Mouse (Mus musculus): Measurements from ENCODE around the gene Dhps. TPM values are rescaled to one million over a fixed set of nuclear protein-coding genes. Genes with fewer than 3 reads are reported as not detected.
"Not testable (repeated sequence)": the region's sequence is repeated elsewhere in the genome, so short reads cannot be mapped to it uniquely, and the experiment has no call there.

Gene Dhps
- polyA plus RNA-seq, 1 experiment from 2014 or later = 28.6 TPM

GRCm38 (mm10) chr8:85074617-85075016 is 3.1 kb downstream of the Dhps start:
- H3K36me3 ChIP-seq (ENCODE audit: inconsistent target) = peaks cover 32% of the 10 kb centered on the region
- H3K27ac ChIP-seq = no peak overlapping the region
- WGBS (ENCODE audit: missing documents) = 95% methylated on average over 10 of the region's 10 CpGs
- H3K79me2 ChIP-seq (ENCODE audit: inconsistent target) = peaks cover 29% of the 10 kb centered on the region
- no peak overlapping the region for H3K4me3 ChIP-seq (ENCODE audit: inconsistent target)

- 91% methylated on average over 9 of the region's 9 CpGs for WGBS (ENCODE audit: missing documents)
- Histone ChIP-seq H3K79me2 (ENCODE audit: inconsistent target) (peaks cover 36% of the 10 kb centered on the region), H3K4me3 (ENCODE audit: inconsistent target) (no peak overlapping the region), H3K36me3 (ENCODE audit: inconsistent target) (peaks cover 32% of the 10 kb centered on the region), H3K27ac (no peak overlapping the region)
These were observed 4.4 kb downstream of the Dhps start for GRCm38 (mm10) chr8:85076001-85076400.

GRCm38 (mm10) chr8:85076993-85077392 is 5.4 kb downstream of the Dhps start:
- WGBS (ENCODE audit: missing documents) = 0% methylated on average over 2 of the region's 2 CpGs

GRCm38 (mm10) chr8:85080214-85080531 is 8.6 kb downstream of the Dhps start:
- peaks cover 30% of the 10 kb centered on the region for H3K79me2 ChIP-seq (ENCODE audit: inconsistent target)
- H3K27ac ChIP-seq = peak overlapping the region; percentile 87
- WGBS (ENCODE audit: missing documents) = 1% methylated on average over 25 of the region's 25 CpGs
- peak overlapping the region; percentile 90 for H3K4me3 ChIP-seq (ENCODE audit: inconsistent target)
- peaks cover 18% of the 10 kb centered on the region for H3K36me3 ChIP-seq (ENCODE audit: inconsistent target)

More at GRCm38 (mm10) chr8:85076993-85077392, 5.4 kb downstream of the Dhps start:
- no peak overlapping the region for H3K4me3 ChIP-seq (ENCODE audit: inconsistent target)
- H3K36me3 ChIP-seq (ENCODE audit: inconsistent target) = peaks cover 32% of the 10 kb centered on the region
- H3K79me2 ChIP-seq (ENCODE audit: inconsistent target) = peaks cover 35% of the 10 kb centered on the region
- H3K27ac ChIP-seq = no peak overlapping the region

GRCm38 (mm10) chr8:85080532-85081215 is 9.1 kb downstream of the Dhps start, which contains the start of gene Wdr83os:
Gene Wdr83os (plus strand): TSS chr8:85080740.
- WGBS (ENCODE audit: missing documents) = 1% methylated on average over 30 of the region's 30 CpGs
- Histone ChIP-seq H3K4me3 (ENCODE audit: inconsistent target) (peak within 1 kb of the TSS; percentile 90), H3K27ac (peak within 1 kb of the TSS; percentile 87), H3K79me2 (ENCODE audit: inconsistent target) (peaks cover 35% of the 10 kb centered on the region), H3K36me3 (ENCODE audit: inconsistent target) (peaks cover 18% of the 10 kb centered on the region)

- peaks cover 17% of the 10 kb centered on the region for H3K36me3 ChIP-seq (ENCODE audit: inconsistent target)
- peak within 1 kb of the TSS; percentile 87 for H3K27ac ChIP-seq
- WGBS (ENCODE audit: missing documents) = 0% methylated on average over 7 of the region's 9 CpGs
- H3K79me2 ChIP-seq (ENCODE audit: inconsistent target) = peaks cover 40% of the 10 kb centered on the region
- peak within 1 kb of the TSS; percentile 90 for H3K4me3 ChIP-seq (ENCODE audit: inconsistent target)
These were observed 9.6 kb downstream of the Dhps start, which contains the start of gene Wdr83 for GRCm38 (mm10) chr8:85081216-85081555. Gene Wdr83 (minus strand): TSS chr8:85081306.

- 24% methylated on average over 3 of the region's 4 CpGs for WGBS (ENCODE audit: missing documents)
- Histone ChIP-seq H3K79me2 (ENCODE audit: inconsistent target) (peaks cover 47% of the 10 kb centered on the region), H3K36me3 (ENCODE audit: inconsistent target) (peaks cover 19% of the 10 kb centered on the region), H3K27ac (peak overlapping the region; percentile 71)
- not testable (repeated sequence) for H3K4me3 ChIP-seq (ENCODE audit: inconsistent target)
These were observed 10.6 kb downstream of the Dhps start for GRCm38 (mm10) chr8:85082169-85082568.

- Histone ChIP-seq H3K4me3 (ENCODE audit: inconsistent target) (peak within 1 kb of the TSS; percentile 70), H3K27ac (peak within 1 kb of the TSS; percentile 71), H3K79me2 (ENCODE audit: inconsistent target) (peaks cover 47% of the 10 kb centered on the region), H3K36me3 (ENCODE audit: inconsistent target) (peaks cover 30% of the 10 kb centered on the region)
- under 1% methylated on average over 30 of the region's 30 CpGs for WGBS (ENCODE audit: missing documents)
These were observed 11.7 kb downstream of the Dhps start, which contains the start of gene Man2b1 for GRCm38 (mm10) chr8:85083108-85083813. Gene Man2b1 (plus strand): TSS chr8:85083270.

- peak overlapping the region; percentile 70 for H3K4me3 ChIP-seq (ENCODE audit: inconsistent target)
- peaks cover 43% of the 10 kb centered on the region for H3K79me2 ChIP-seq (ENCODE audit: inconsistent target)
- peaks cover 43% of the 10 kb centered on the region for H3K36me3 ChIP-seq (ENCODE audit: inconsistent target)
- 1% methylated on average over 8 of the region's 8 CpGs for WGBS (ENCODE audit: missing documents)
- peak overlapping the region; percentile 71 for H3K27ac ChIP-seq
These were observed 13.1 kb downstream of the Dhps start for GRCm38 (mm10) chr8:85084633-85085032.

GRCm38 (mm10) chr8:85086238-85086637 is 14.7 kb downstream of the Dhps start:
- no peak overlapping the region for H3K4me3 ChIP-seq (ENCODE audit: inconsistent target)
- 76% methylated on average over 3 of the region's 3 CpGs for WGBS (ENCODE audit: missing documents)
- H3K27ac ChIP-seq = no peak overlapping the region
- H3K36me3 ChIP-seq (ENCODE audit: inconsistent target) = peaks cover 48% of the 10 kb centered on the region
- H3K79me2 ChIP-seq (ENCODE audit: inconsistent target) = peaks cover 36% of the 10 kb centered on the region

- peaks cover 68% of the 10 kb centered on the region for H3K36me3 ChIP-seq (ENCODE audit: inconsistent target)
- peaks cover 29% of the 10 kb centered on the region for H3K79me2 ChIP-seq (ENCODE audit: inconsistent target)
- H3K27ac ChIP-seq = no peak overlapping the region
- WGBS (ENCODE audit: missing documents) = 90% methylated on average over 2 of the region's 2 CpGs
- no peak overlapping the region for H3K4me3 ChIP-seq (ENCODE audit: inconsistent target)
These were observed 17.2 kb downstream of the Dhps start for GRCm38 (mm10) chr8:85088771-85089170.

- no peak overlapping the region for H3K4me3 ChIP-seq (ENCODE audit: inconsistent target)
- WGBS (ENCODE audit: missing documents) = 98% methylated on average over 11 of the region's 11 CpGs
- H3K79me2 ChIP-seq (ENCODE audit: inconsistent target) = peaks cover 9% of the 10 kb centered on the region
- no peak overlapping the region for H3K27ac ChIP-seq
- peaks cover 80% of the 10 kb centered on the region for H3K36me3 ChIP-seq (ENCODE audit: inconsistent target)
These were observed 19.3 kb downstream of the Dhps start for GRCm38 (mm10) chr8:85090856-85091255.

GRCm38 (mm10) chr8:85091526-85092090 is 20.1 kb downstream of the Dhps start:
- no peak overlapping the region for H3K4me3 ChIP-seq (ENCODE audit: inconsistent target)
- no peak overlapping the region for H3K27ac ChIP-seq
- H3K36me3 ChIP-seq (ENCODE audit: inconsistent target) = peaks cover 83% of the 10 kb centered on the region
- 94% methylated on average over 20 of the region's 21 CpGs for WGBS (ENCODE audit: missing documents)
- peaks cover 5% of the 10 kb centered on the region; the same call in 1 of the 2 replicates for H3K79me2 ChIP-seq (ENCODE audit: inconsistent target)

GRCm38 (mm10) chr8:85095051-85095450 is 23.5 kb downstream of the Dhps start:
- no peak overlapping the region for H3K27ac ChIP-seq
- peaks cover 72% of the 10 kb centered on the region for H3K36me3 ChIP-seq (ENCODE audit: inconsistent target)
- H3K4me3 ChIP-seq (ENCODE audit: inconsistent target) = no peak overlapping the region
- no peaks in the 10 kb centered on the region for H3K79me2 ChIP-seq (ENCODE audit: inconsistent target)
- 91% methylated on average over 12 of the region's 13 CpGs for WGBS (ENCODE audit: missing documents)

- WGBS (ENCODE audit: missing documents) = 93% methylated on average over 4 of the region's 7 CpGs
- H3K36me3 ChIP-seq (ENCODE audit: inconsistent target) = peaks cover 72% of the 10 kb centered on the region
- no peak overlapping the region for H3K4me3 ChIP-seq (ENCODE audit: inconsistent target)
These were observed 24.0 kb downstream of the Dhps start for GRCm38 (mm10) chr8:85095566-85095965.

More at GRCm38 (mm10) chr8:85095566-85095965, 24.0 kb downstream of the Dhps start:
- Histone ChIP-seq H3K79me2 (ENCODE audit: inconsistent target) (no peaks in the 10 kb centered on the region), H3K27ac (no peak overlapping the region)
